9 mouse cellular contexts compared by ENCODE assay signal in the genomic region with DNA sequence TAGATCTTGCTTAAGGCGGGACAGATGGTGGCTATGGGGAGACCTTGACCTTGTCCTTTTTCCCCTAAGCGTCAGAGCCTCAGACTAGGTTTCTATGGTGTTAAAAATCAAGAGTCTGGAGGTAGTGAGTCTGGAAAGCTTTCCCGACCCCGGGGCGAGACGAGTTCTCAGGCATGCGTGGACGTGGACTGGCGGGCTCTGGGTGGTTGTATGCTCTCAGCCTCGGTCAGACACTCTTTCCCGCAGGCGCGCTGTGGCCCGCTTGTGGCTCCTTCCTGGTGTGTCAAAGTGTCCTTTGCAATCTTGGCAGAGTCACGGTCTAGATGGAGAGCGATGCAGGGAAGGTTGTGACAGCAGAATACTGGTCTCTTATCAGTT. TPM values are rescaled to one million over a fixed set of nuclear protein-coding genes. Genes with fewer than 3 reads are reported as not detected.
A peak's percentile ranks its signal among the peaks of the same experiment; 100 is the strongest.
DNase-seq lines count a peak whose midpoint lies in the region; ATAC-seq and TF ChIP-seq lines count a peak whose summit lies in the region.
"Had no signal": no experiment of that assay in that cellular context is flagged by ENCODE, and none has a peak within 500 bp of the region (broad histone marks: within the 10 kb centered on the region; RNA-seq: fewer than 3 reads in every experiment).

No protein-coding gene starts in this region.

- peak; percentile 21 for DNase-seq in embryo, embryonic 11 days
- DNase-seq in embryo, embryonic 10.5 days (ENCODE audit: low spot score): no peak
- DNase-seq in embryonic facial prominence, embryonic 14.5 days (ENCODE audit: low spot score): no peak
- no peak for DNase-seq in limb, embryonic 14.5 days (ENCODE audit: low spot score)
- no peak for DNase-seq in lung, postnatal 14 days

- peaks cover 22% of the 10 kb centered on the region for H3K4me1 ChIP-seq in embryonic facial prominence, embryonic 14.5 days (ENCODE audit: control insufficient read depth, insufficient read depth, low read length)
- peaks cover 47% of the 10 kb centered on the region for H3K4me1 ChIP-seq in hindbrain, embryonic 12.5 days
- peaks cover 20% of the 10 kb centered on the region for H3K4me1 ChIP-seq in limb, embryonic 14.5 days (ENCODE audit: control insufficient read depth, insufficient read depth, low read length)
- peaks cover 47% of the 10 kb centered on the region for H3K4me1 ChIP-seq in stomach, embryonic 15.5 days

- 5% methylated on average over 16 of the region's 16 CpGs for WGBS in embryonic facial prominence, embryonic 14.5 days
- 2% methylated on average over 16 of the region's 16 CpGs for WGBS in hindbrain, embryonic 12.5 days
- WGBS in limb, embryonic 14.5 days: 2% methylated on average over 16 of the region's 16 CpGs
- WGBS in stomach, embryonic 15.5 days: 3% methylated on average over 16 of the region's 16 CpGs

- H3K4me3 ChIP-seq in embryonic facial prominence, embryonic 14.5 days (ENCODE audit: low read depth, low read length): peak overlapping the region; percentile 45
- peak overlapping the region; percentile 43 for H3K4me3 ChIP-seq in hindbrain, embryonic 12.5 days
- H3K4me3 ChIP-seq in limb, embryonic 14.5 days (replicated peaks; ENCODE audit: low read length): peak overlapping the region; percentile 45
- peak overlapping the region; percentile 47 for H3K4me3 ChIP-seq in stomach, embryonic 15.5 days (replicated peaks)

- no peak for TF ChIP-seq POLR2A in limb, embryonic 14.5 days (IDR thresholded peaks at IDR 0.05; ENCODE audit: borderline replicate concordance, extremely low read depth, insufficient read depth, insufficient read length)

- H3K27ac ChIP-seq in embryonic facial prominence, embryonic 14.5 days (replicated peaks; ENCODE audit: low read depth, low read length): no peak overlapping the region
- no peak overlapping the region for H3K27ac ChIP-seq in hindbrain, embryonic 12.5 days
- H3K27ac ChIP-seq in limb, embryonic 14.5 days (replicated peaks; ENCODE audit: low read depth, low read length): no peak overlapping the region
- no peak overlapping the region for H3K27ac ChIP-seq in stomach, embryonic 15.5 days

- peak overlapping the region; percentile 87 for H3K4me2 ChIP-seq in embryonic facial prominence, embryonic 14.5 days (ENCODE audit: low read depth, low read length)
- H3K4me2 ChIP-seq in hindbrain, embryonic 12.5 days (replicated peaks): peak overlapping the region; percentile 79
- H3K4me2 ChIP-seq in limb, embryonic 14.5 days (replicated peaks; ENCODE audit: low read depth, low read length, severe bottlenecking): peak overlapping the region; percentile 87
- H3K4me2 ChIP-seq in stomach, embryonic 15.5 days: peak overlapping the region; percentile 92

- no peaks in the 10 kb centered on the region for H3K9me3 ChIP-seq in embryonic facial prominence, embryonic 14.5 days (ENCODE audit: control insufficient read depth, low read length)
- H3K9me3 ChIP-seq in hindbrain, embryonic 12.5 days (replicated peaks): no peaks in the 10 kb centered on the region
- H3K9me3 ChIP-seq in limb, embryonic 14.5 days (ENCODE audit: control insufficient read depth, low read length): no peaks in the 10 kb centered on the region
- H3K9me3 ChIP-seq in stomach, embryonic 15.5 days: no peaks in the 10 kb centered on the region

- no peak overlapping the region for H3K9ac ChIP-seq in embryonic facial prominence, embryonic 14.5 days (ENCODE audit: low read depth, low read length)
- H3K9ac ChIP-seq in hindbrain, embryonic 12.5 days: peak overlapping the region; percentile 61; the same call in 1 of the 2 replicates
- H3K9ac ChIP-seq in limb, embryonic 14.5 days (ENCODE audit: low read depth, low read length, severe bottlenecking): 0 out of 2 replicates have a peak overlapping the region, but pooled peaks have one; percentile 36
- H3K9ac ChIP-seq in stomach, embryonic 15.5 days: no peak overlapping the region

- no peak for ATAC-seq in embryonic facial prominence, embryonic 14.5 days (ENCODE audit: low read depth)
- no peak for ATAC-seq in hindbrain, embryonic 12.5 days (ENCODE audit: low FRiP score)
- no peak for ATAC-seq in limb, embryonic 14.5 days (ENCODE audit: low FRiP score, low read depth)
- no peak for ATAC-seq in stomach, embryonic 15.5 days (ENCODE audit: insufficient read depth, low FRiP score, low read depth)
- no peak for ATAC-seq in inflammation-experienced regulatory T-cells, adult 6 months

- peaks cover 74% of the 10 kb centered on the region for H3K27me3 ChIP-seq in embryonic facial prominence, embryonic 14.5 days (replicated peaks; ENCODE audit: control insufficient read depth, insufficient read depth, low read length)
- peaks cover 71% of the 10 kb centered on the region for H3K27me3 ChIP-seq in hindbrain, embryonic 12.5 days
- H3K27me3 ChIP-seq in limb, embryonic 14.5 days (ENCODE audit: control insufficient read depth, insufficient read depth, low read length): peaks cover 72% of the 10 kb centered on the region
- H3K27me3 ChIP-seq in stomach, embryonic 15.5 days (replicated peaks): peaks cover 50% of the 10 kb centered on the region

- no peaks in the 10 kb centered on the region for H3K36me3 ChIP-seq in embryonic facial prominence, embryonic 14.5 days (ENCODE audit: control insufficient read depth, insufficient read depth, low read length)
- H3K36me3 ChIP-seq in hindbrain, embryonic 12.5 days: no peaks in the 10 kb centered on the region
- no peaks in the 10 kb centered on the region for H3K36me3 ChIP-seq in limb, embryonic 14.5 days (ENCODE audit: control insufficient read depth, insufficient read depth, low read length)
- H3K36me3 ChIP-seq in stomach, embryonic 15.5 days: no peaks in the 10 kb centered on the region

RNA-seq across cellular contexts. Expression of gene Esrrg, which starts 1.3 kb away (rescaled TPM):
- 1.9 and 3.1 TPM in 2 replicates for polyA plus RNA-seq in embryonic facial prominence, embryonic 14.5 days (2014; fragmentation: Nextera tagmentation; extraction: Ambion mirVana)
- polyA plus RNA-seq in hindbrain, embryonic 12.5 days (2016; fragmentation: Nextera tagmentation; extraction: Ambion mirVana): 17.4 and 19.3 TPM in 2 replicates
- 1.1 and 1.3 TPM in 2 replicates for polyA plus RNA-seq in limb, embryonic 14.5 days (2012; rRNA removed)
- 1.5 and 1.6 TPM in 2 replicates for polyA plus RNA-seq in limb, embryonic 14.5 days (2014; fragmentation: Nextera tagmentation; extraction: Ambion mirVana)
- polyA plus RNA-seq in stomach, embryonic 15.5 days (2015; fragmentation: Nextera tagmentation; extraction: Ambion mirVana): 8.2 and 9.7 TPM in 2 replicates
- not detected for polyA plus RNA-seq in inflammation-experienced regulatory T-cells, adult 6 months (2017; shearing (Covaris generic))
- polyA plus RNA-seq: C2C12 had no signal

Comparison
In these comparisons a context has a peak if more than half of its experiments do, and no peak if none do; other contexts are left out.
1. H3K9ac ChIP-seq: peak in hindbrain, embryonic 12.5 days (single experiment) and limb, embryonic 14.5 days (single experiment); none in embryonic facial prominence, embryonic 14.5 days (single experiment) and stomach, embryonic 15.5 days (single experiment).
2. Peak in every context shown above with its lines, with median percentiles within 50 percentile points of each other: H3K4me2 ChIP-seq and H3K4me3 ChIP-seq.